Mouse (Mus musculus) hindbrain, embryonic 14.5 days (tissue): ENCODE data around the gene Vmp1. TPM values are rescaled to one million over a fixed set of nuclear protein-coding genes. Genes with fewer than 3 reads are reported as not detected.

Source experiments
- ATAC-seq: fragments of 200-750 bp; cut with Nextera tagmentation; 2 replicates; pipeline ENCODE4 v1.8.0; 2017; ENCODE audit warnings: moderate number of reproducible peaks, mild to moderate bottlenecking, moderate TSS enrichment, moderate library complexity; ENCODE audit not compliant: low FRiP score
- DNase-seq: peaks from one replicate; pipeline ENCODE4 v3.0.0-alpha.2; 2015; ENCODE audit warnings: low spot score
- H3K27ac ChIP-seq: fragments of 300-500 bp; sonication (generic); 2 replicates; pipeline ENCODE4 v1.5.1; 2014; ENCODE audit warnings: mild to moderate bottlenecking, moderate library complexity
- H3K27me3 ChIP-seq: fragments of 300-500 bp; sonication (generic); 2 replicates; pipeline ENCODE4 v1.6.1; 2014; ENCODE audit warnings: mild to moderate bottlenecking, low read length, mixed read lengths; ENCODE audit not compliant: control insufficient read depth, insufficient read depth
- H3K36me3 ChIP-seq: fragments of 300-500 bp; sonication (generic); replicated peaks from 2 replicates; pipeline ENCODE4 v1.6.1; 2014; ENCODE audit not compliant: control insufficient read depth, insufficient read depth
- H3K4me1 ChIP-seq: fragments of 300-500 bp; sonication (generic); replicated peaks from 2 replicates; pipeline ENCODE4 v1.6.1; 2014; ENCODE audit warnings: antibody characterized with exemption, low read length, mixed read lengths; ENCODE audit not compliant: control insufficient read depth, insufficient read depth
- H3K4me2 ChIP-seq: fragments of 300-500 bp; sonication (generic); replicated peaks from 2 replicates; pipeline ENCODE4 v1.6.1; 2014; ENCODE audit warnings: mild to moderate bottlenecking, moderate library complexity
- H3K4me3 ChIP-seq: fragments of 300-500 bp; sonication (generic); replicated peaks from 2 replicates; pipeline ENCODE4 v1.5.1; 2014; ENCODE audit warnings: mild to moderate bottlenecking, low read length
- H3K9ac ChIP-seq: fragments of 300-500 bp; sonication (generic); 2 replicates; pipeline ENCODE4 v1.6.1; 2014
- H3K9me3 ChIP-seq: fragments of 300-500 bp; sonication (generic); 2 replicates; pipeline ENCODE4 v1.6.1; 2016; ENCODE audit warnings: low read length; ENCODE audit not compliant: control insufficient read depth
- WGBS: fragments of 180-500 bp; shearing (Covaris S2); extraction: QIAGEN DNeasy Blood & Tissue Kit; methylation state at CpG from one replicate; pipeline ENCODE4 v1.1.7; 2014; 5-methylcytosine and 5-hydroxymethylcytosine counted together
- polyA plus RNA-seq: library from polyadenylated mRNA; unstranded; fragments of >200 nt; fragmentation: Nextera tagmentation; extraction: Ambion mirVana; gene quantifications from 2 replicates; pipeline ENCODE4 v1.2.1, GENCODE M21; 2014

Gene Vmp1
- polyA plus RNA-seq, 1 experiment from 2014 or later: 148 TPM

GRCm38 (mm10) chr11:86628448-86628847 is 55.2 kb downstream of the Vmp1 start:
- no peak overlapping the region for H3K4me2 ChIP-seq
- DNase-seq (no peak), ATAC-seq (no peak)
- H3K27me3 ChIP-seq: no peaks in the 10 kb centered on the region
- 87% methylated on average over 2 of the region's 2 CpGs for WGBS
- H3K27ac ChIP-seq: no peak overlapping the region
- no peak overlapping the region for H3K4me3 ChIP-seq
- no peaks in the 10 kb centered on the region for H3K9me3 ChIP-seq
- H3K36me3 ChIP-seq: peaks cover 21% of the 10 kb centered on the region
- no peak overlapping the region for H3K9ac ChIP-seq
- H3K4me1 ChIP-seq: no peaks in the 10 kb centered on the region

GRCm38 (mm10) chr11:86627649-86628048 is 56.0 kb downstream of the Vmp1 start:
- H3K4me1 ChIP-seq: no peaks in the 10 kb centered on the region
- no peak overlapping the region for H3K4me3 ChIP-seq
- H3K9me3 ChIP-seq: no peaks in the 10 kb centered on the region
- no peak overlapping the region for H3K4me2 ChIP-seq
- H3K27me3 ChIP-seq: no peaks in the 10 kb centered on the region
- ATAC-seq (no peak), DNase-seq (no peak)
- no peak overlapping the region for H3K9ac ChIP-seq
- H3K36me3 ChIP-seq: peaks cover 13% of the 10 kb centered on the region
- H3K27ac ChIP-seq: no peak overlapping the region

GRCm38 (mm10) chr11:86626714-86627113 is 56.9 kb downstream of the Vmp1 start:
- WGBS: 94% methylated on average over 4 of the region's 4 CpGs
- no peak for ATAC-seq
- Histone ChIP-seq H3K4me2 (no peak overlapping the region), H3K9me3 (no peaks in the 10 kb centered on the region), H3K4me1 (peaks cover 4% of the 10 kb centered on the region; the same call in 1 of the 2 replicates), H3K27me3 (no peaks in the 10 kb centered on the region), H3K27ac (no peak overlapping the region), H3K4me3 (no peak overlapping the region), H3K9ac (no peak overlapping the region), H3K36me3 (peaks cover 9% of the 10 kb centered on the region)
- DNase-seq: no peak

GRCm38 (mm10) chr11:86624237-86624941 is 59.2 kb downstream of the Vmp1 start:
- H3K36me3 ChIP-seq: peaks cover 5% of the 10 kb centered on the region; the same call in 1 of the 2 replicates
- peaks cover 4% of the 10 kb centered on the region; the same call in 1 of the 2 replicates for H3K4me1 ChIP-seq
- no peak overlapping the region for H3K27ac ChIP-seq
- no peak for ATAC-seq
- H3K9me3 ChIP-seq: no peaks in the 10 kb centered on the region
- no peak overlapping the region for H3K4me2 ChIP-seq
- 80% methylated on average over 5 of the region's 5 CpGs for WGBS
- no peak for DNase-seq
- H3K9ac ChIP-seq: no peak overlapping the region
- H3K4me3 ChIP-seq: no peak overlapping the region
- no peaks in the 10 kb centered on the region for H3K27me3 ChIP-seq

DNA sequence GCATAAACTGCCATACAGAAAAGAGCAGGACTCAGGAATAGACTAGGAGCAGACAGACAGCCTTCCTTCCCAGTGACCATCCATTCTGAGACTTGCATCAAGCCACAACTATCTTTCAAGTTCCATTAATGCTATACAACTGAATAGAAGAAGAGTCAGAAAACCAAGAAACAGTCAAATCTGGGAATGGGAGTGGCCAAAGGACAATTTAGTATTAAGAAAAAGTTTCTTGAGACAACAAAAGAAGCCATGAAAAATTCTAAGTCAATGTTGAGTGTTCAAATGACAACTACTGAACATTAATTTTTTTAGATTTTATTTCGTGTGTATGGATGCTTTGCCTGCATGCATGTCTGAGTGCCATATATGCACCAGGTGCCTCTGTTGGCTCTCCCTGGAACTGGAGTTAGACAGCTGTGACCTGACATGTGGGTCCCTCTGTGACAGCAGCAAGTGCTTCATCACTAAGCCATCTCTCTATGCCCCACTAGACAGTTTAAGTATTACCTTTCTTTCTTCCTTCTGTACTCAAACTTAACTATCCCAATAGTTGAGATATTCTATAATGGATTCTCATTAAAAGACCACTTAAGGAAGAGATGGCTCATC is 60.1 kb downstream of the Vmp1 start:
- DNase-seq: no peak
- no peak for ATAC-seq
- no peak overlapping the region for H3K4me3 ChIP-seq
- peaks cover 4% of the 10 kb centered on the region; the same call in 1 of the 2 replicates for H3K4me1 ChIP-seq
- H3K9ac ChIP-seq: no peak overlapping the region
- 90% methylated on average over 1 of the region's 1 CpGs for WGBS
- H3K27me3 ChIP-seq: no peaks in the 10 kb centered on the region
- peaks cover 4% of the 10 kb centered on the region; the same call in 1 of the 2 replicates for H3K36me3 ChIP-seq
- no peak overlapping the region for H3K4me2 ChIP-seq
- no peaks in the 10 kb centered on the region for H3K9me3 ChIP-seq
- no peak overlapping the region for H3K27ac ChIP-seq

GRCm38 (mm10) chr11:86622191-86622912 is 61.3 kb downstream of the Vmp1 start:
- Histone ChIP-seq H3K4me1 (peaks cover 4% of the 10 kb centered on the region; the same call in 1 of the 2 replicates), H3K27ac (no peak overlapping the region), H3K4me3 (no peak overlapping the region), H3K9me3 (no peaks in the 10 kb centered on the region), H3K4me2 (no peak overlapping the region), H3K9ac (no peak overlapping the region), H3K27me3 (no peaks in the 10 kb centered on the region), H3K36me3 (no peaks in the 10 kb centered on the region)
- no peak for ATAC-seq
- WGBS: 76% methylated on average over 1 of the region's 1 CpGs
- DNase-seq: no peak

DNA sequence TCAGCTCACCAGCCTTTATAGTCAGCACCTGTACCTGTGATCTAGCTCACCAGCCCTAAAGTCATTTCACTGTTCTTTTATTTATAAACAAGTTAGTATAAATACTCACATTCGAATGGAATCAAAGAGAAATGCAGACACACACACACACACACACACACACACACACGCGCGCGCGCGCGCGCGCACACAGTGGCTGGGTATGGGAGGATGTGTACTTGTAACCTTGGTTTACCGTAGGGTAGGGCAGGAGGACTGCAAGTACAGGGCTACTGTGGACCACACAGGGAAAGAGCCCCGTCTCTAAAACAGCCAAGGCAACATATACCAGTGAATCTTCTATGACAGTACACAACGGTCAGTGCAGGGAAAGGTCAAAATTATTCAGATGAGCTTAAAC is 62.5 kb downstream of the Vmp1 start:
- ATAC-seq (no peak), DNase-seq (no peak)
- 96% methylated on average over 13 of the region's 13 CpGs for WGBS
- Histone ChIP-seq H3K27me3 (no peaks in the 10 kb centered on the region), H3K27ac (no peak overlapping the region), H3K9ac (no peak overlapping the region), H3K4me3 (no peak overlapping the region), H3K9me3 (no peaks in the 10 kb centered on the region), H3K36me3 (no peaks in the 10 kb centered on the region), H3K4me1 (peaks cover 4% of the 10 kb centered on the region; the same call in 1 of the 2 replicates), H3K4me2 (no peak overlapping the region)

- no peak overlapping the region for H3K9ac ChIP-seq
- WGBS: 89% methylated on average over 2 of the region's 2 CpGs
- no peaks in the 10 kb centered on the region for H3K27me3 ChIP-seq
- H3K4me3 ChIP-seq: no peak overlapping the region
- no peaks in the 10 kb centered on the region for H3K36me3 ChIP-seq
- DNase-seq (no peak), ATAC-seq (no peak)
- peaks cover 4% of the 10 kb centered on the region; the same call in 1 of the 2 replicates for H3K4me1 ChIP-seq
- H3K9me3 ChIP-seq: no peaks in the 10 kb centered on the region
- no peak overlapping the region for H3K27ac ChIP-seq
- no peak overlapping the region for H3K4me2 ChIP-seq
Observed at GRCm38 (mm10) chr11:86618548-86619335, 64.9 kb downstream of the Vmp1 start.

DNA sequence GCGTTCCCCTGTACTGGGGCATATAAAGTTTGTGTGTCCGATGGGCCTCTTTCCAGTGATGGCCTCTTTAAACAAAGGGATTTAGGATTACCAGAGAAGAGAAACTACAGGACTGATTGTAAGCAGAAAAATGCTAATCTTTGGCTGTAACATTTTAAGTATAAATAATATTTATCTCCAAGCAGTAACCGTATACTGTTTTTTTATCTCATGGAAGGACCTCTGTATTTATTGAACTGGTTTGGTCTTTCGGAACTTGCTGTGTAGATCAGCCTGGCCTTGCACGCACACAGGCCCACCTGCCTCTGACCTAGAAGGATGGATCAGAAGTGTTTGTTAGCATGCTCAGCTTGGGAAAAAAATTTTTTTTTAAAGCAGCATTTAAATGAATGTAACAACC is 69.0 kb downstream of the Vmp1 start:
- DNase-seq: no peak
- Histone ChIP-seq H3K9ac (no peak overlapping the region), H3K4me3 (no peak overlapping the region), H3K9me3 (no peaks in the 10 kb centered on the region), H3K27ac (no peak overlapping the region), H3K27me3 (no peaks in the 10 kb centered on the region), H3K36me3 (no peaks in the 10 kb centered on the region), H3K4me2 (no peak overlapping the region), H3K4me1 (no peaks in the 10 kb centered on the region)
- WGBS: 91% methylated on average over 5 of the region's 5 CpGs
- no peak for ATAC-seq
